Mouse (Mus musculus): Measurements from ENCODE around the gene Tubgcp5.

The Tubgcp5 gene

DNA sequence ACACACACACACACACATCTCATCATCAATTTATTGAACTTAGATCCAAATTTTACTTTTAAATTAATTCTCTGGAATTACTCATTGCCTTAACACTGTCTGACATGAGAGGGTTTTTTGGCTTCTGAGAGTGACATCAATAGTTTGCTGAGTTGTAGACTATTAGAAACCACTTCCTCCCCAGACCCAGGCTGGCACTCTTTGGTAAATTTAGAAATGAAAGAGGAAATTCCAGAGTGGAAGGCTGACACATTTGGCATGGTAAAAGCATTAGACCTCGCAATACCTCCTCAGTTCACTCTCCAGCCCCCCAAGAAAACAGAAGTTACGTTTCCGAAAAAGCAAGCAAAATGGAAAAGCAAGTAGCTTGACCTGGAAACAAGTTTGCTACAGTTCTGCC lies 58.8 kb downstream of the Tubgcp5 start:
- no peak for DNase-seq (ENCODE audit: low spot score in 2 of 2)

- DNase-seq (ENCODE audit: low spot score in 2 of 2) = no peak
These were observed 61.6 kb downstream of the Tubgcp5 start for GRCm38 (mm10) chr7:55855597-55855996.

DNA sequence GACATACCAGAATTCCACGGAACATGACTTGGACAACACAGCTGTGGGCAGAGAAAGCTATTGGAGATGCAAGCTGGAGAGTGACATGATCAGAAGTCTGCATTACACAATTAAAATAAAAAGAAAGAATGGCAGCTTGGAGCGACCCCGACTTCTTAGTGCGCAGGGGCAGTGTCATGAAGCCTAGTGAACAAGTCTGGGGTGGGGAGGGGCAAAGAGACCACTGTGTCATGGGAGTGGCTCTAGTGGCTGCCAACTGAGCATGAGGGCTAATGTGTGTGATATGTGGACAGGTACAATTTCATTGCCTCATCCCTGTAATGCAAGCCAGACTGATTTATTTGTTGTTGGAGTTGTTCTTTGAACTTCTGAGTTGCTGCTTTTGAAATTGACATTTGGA lies 62.8 kb downstream of the Tubgcp5 start:
- no peak for DNase-seq (ENCODE audit: low spot score in 2 of 2)

- DNase-seq (ENCODE audit: low spot score in 2 of 2) = no peak
These were observed 63.8 kb downstream of the Tubgcp5 start for GRCm38 (mm10) chr7:55857729-55858128.

GRCm38 (mm10) chr7:55858836-55859517 lies 65.0 kb downstream of the Tubgcp5 start:
- DNase-seq (ENCODE audit: low spot score in 2 of 2) = no peak

GRCm38 (mm10) chr7:55859518-55859872 lies 65.5 kb downstream of the Tubgcp5 start:
- no peak for DNase-seq (ENCODE audit: low spot score in 2 of 2)

GRCm38 (mm10) chr7:55859956-55860355 lies 66.0 kb downstream of the Tubgcp5 start:
- DNase-seq (ENCODE audit: low spot score in 2 of 2) = no peak

- DNase-seq (ENCODE audit: low spot score in 2 of 2) = no peak
These were observed 67.2 kb downstream of the Tubgcp5 start for GRCm38 (mm10) chr7:55861175-55861574.

DNA sequence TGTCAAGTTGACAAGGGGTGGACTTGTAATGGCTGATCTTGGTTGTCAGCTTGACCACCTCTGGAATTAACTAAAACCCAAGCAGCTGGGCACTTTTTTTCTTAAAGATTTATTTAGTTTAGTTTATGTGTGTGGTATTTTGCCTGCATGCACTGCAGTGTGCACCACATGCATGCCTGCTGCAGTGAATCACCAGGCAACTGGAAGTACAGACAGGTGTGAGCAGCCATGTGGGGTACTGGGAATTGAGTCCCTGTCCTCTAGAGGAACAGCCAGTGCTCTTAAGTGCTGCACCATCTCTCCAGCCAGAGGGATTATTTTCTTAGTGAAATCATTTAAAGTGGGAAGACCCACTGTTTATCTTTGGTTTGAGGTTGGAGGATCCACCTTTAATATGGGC lies 71.1 kb downstream of the Tubgcp5 start:
- no peak for DNase-seq (ENCODE audit: low spot score in 2 of 2)

DNA sequence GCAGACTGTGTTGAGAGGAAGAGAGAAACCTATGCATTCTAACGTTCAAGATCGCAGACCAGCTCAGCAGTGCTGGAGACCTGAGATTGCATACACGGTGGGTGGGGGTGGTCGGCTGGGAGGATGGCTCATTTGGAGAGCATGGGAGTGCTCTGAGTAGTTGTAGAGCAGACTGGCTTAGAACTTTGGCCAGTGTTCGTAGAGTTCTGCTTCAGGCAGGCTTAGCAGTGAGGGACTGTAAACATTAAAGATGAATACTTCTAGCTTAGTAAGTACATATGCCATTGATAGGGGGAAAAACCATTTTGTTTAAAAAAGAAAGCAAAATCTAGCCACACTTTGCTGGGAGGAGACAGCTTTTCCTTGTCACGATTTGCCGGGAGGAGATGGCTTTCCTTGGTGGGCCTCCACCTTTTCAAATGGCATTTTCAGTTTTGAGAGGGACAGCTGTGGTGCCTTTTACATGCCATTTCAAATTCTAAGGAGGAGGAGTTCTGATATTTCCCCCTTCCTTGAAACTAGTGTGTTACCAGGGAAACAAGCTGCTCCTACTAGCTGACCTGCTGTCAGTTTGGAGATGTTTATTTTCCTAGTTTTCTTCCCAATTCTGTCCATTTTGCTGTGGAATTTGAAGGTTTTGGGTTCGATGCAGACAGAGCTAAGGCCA lies 71.9 kb downstream of the Tubgcp5 start:
- no peak for DNase-seq (ENCODE audit: low spot score in 2 of 2)

GRCm38 (mm10) chr7:55868247-55868646 lies 74.3 kb downstream of the Tubgcp5 start:
- no peak for DNase-seq (ENCODE audit: low spot score in 2 of 2)

GRCm38 (mm10) chr7:55869220-55869619 lies 75.3 kb downstream of the Tubgcp5 start:
- DNase-seq (ENCODE audit: low spot score in 2 of 2) = no peak

- no peak for DNase-seq (ENCODE audit: low spot score in 2 of 2)
These were observed 76.5 kb downstream of the Tubgcp5 start for GRCm38 (mm10) chr7:55870340-55871020.

- DNase-seq (ENCODE audit: low spot score in 2 of 2) = no peak
These were observed 77.5 kb downstream of the Tubgcp5 start for GRCm38 (mm10) chr7:55871476-55871875.

DNA sequence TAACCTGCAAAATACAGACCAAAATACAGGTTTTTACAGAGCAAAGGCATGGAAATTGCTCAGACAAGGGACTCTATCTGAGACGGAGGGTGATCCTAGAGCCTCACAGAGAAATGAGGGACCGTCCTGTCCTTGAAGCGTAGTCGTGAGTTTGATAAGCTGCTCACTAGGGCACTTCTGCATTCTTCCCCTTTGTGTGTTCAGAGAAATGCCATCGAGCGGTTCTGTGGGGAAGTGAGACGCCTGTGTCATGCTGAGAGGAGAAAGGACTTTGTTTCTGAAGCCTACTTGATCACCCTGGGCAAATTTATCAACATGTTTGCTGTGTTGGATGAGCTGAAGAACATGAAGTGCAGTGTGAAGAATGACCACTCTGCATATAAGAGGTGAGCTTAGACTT lies 80.7 kb downstream of the Tubgcp5 start:
- no peak for DNase-seq (ENCODE audit: low spot score in 2 of 2)

DNA sequence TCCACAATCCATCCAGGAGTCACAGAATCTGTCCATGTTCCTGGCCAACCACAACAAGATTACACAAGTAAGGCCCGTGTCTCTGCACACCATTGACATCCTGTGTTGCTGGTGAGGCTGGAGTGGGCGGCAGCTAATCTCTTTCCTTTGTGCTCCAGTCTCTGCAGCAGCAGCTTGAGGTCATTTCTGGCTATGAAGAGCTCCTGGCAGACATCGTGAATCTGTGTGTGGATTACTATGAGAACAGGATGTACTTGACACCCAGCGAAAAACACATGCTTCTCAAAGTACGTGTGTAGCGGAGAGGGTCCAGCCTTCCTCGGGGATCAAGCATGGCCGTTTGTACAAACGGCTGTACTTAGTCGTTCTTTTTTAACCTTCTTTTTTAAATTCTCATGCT lies 83.8 kb downstream of the Tubgcp5 start:
- no peak for DNase-seq (ENCODE audit: low spot score in 2 of 2)

- no peak for DNase-seq (ENCODE audit: low spot score in 2 of 2)
These were observed 86.9 kb downstream of the Tubgcp5 start for GRCm38 (mm10) chr7:55880882-55881281.

Measured in cerebellum, postnatal 4 days (tissue).